Mouse (Mus musculus) telencephalon, adult 2 months (tissue): ENCODE measurements at regions not wholly inside any gene's neighbourhood (a gene's known extent, or its start where the extent isn't known, plus 50 kb on each side); places are given as distances from the start of the nearest gene placed in this dataset.

ENCODE experiments used
- DNase-seq: peaks from one replicate; pipeline ENCODE4 v3.0.0-alpha.2; 2011; ENCODE audit warnings: low read depth, low spot score

GRCm38 (mm10) chr13:79057424-79057823 lies 857.9 kb upstream of the Nr2f1 start:
- DNase-seq = peak; percentile 75

GRCm38 (mm10) chr13:79054481-79054880 lies 854.9 kb upstream of the Nr2f1 start:
- no peak for DNase-seq

- DNase-seq = no peak
These were observed 853.9 kb upstream of the Nr2f1 start for GRCm38 (mm10) chr13:79053428-79053827.

- no peak for DNase-seq
These were observed 847.7 kb upstream of the Nr2f1 start for GRCm38 (mm10) chr13:79047240-79047639.

GRCm38 (mm10) chr13:79044657-79045056 lies 845.1 kb upstream of the Nr2f1 start:
- DNase-seq = peak; percentile 45

GRCm38 (mm10) chr13:79037883-79038282 lies 838.3 kb upstream of the Nr2f1 start:
- no peak for DNase-seq

- no peak for DNase-seq
These were observed 835.7 kb upstream of the Nr2f1 start for GRCm38 (mm10) chr13:79035276-79035675.

GRCm38 (mm10) chr13:79029974-79030373 lies 830.4 kb upstream of the Nr2f1 start:
- DNase-seq = no peak

- DNase-seq = no peak
These were observed 828.6 kb upstream of the Nr2f1 start for GRCm38 (mm10) chr13:79027877-79028760.

- no peak for DNase-seq
These were observed 826.1 kb upstream of the Nr2f1 start for GRCm38 (mm10) chr13:79025645-79026044.

- DNase-seq = no peak
These were observed 818.5 kb upstream of the Nr2f1 start for GRCm38 (mm10) chr13:79018051-79018450.

- no peak for DNase-seq
These were observed 803.8 kb upstream of the Nr2f1 start for GRCm38 (mm10) chr13:79003313-79003712.

- DNase-seq = no peak
These were observed 799.3 kb upstream of the Nr2f1 start for GRCm38 (mm10) chr13:78998855-78999254.

- DNase-seq = no peak
These were observed 792.8 kb upstream of the Nr2f1 start for GRCm38 (mm10) chr13:78992326-78992725.

- DNase-seq = no peak
These were observed 786.4 kb upstream of the Nr2f1 start for GRCm38 (mm10) chr13:78985921-78986320.

- no peak for DNase-seq
These were observed 777.7 kb upstream of the Nr2f1 start for GRCm38 (mm10) chr13:78977224-78977780.

GRCm38 (mm10) chr13:78938351-78938741 lies 738.8 kb upstream of the Nr2f1 start:
- DNase-seq = no peak

GRCm38 (mm10) chr13:78937389-78938350 lies 738.1 kb upstream of the Nr2f1 start:
- peak; percentile 10 for DNase-seq

- DNase-seq = no peak
These were observed 736.6 kb upstream of the Nr2f1 start for GRCm38 (mm10) chr13:78935990-78936650.

GRCm38 (mm10) chr13:78928347-78928746 lies 728.8 kb upstream of the Nr2f1 start:
- no peak for DNase-seq

GRCm38 (mm10) chr13:78920802-78921201 lies 721.2 kb upstream of the Nr2f1 start:
- DNase-seq = no peak
